Mouse (Mus musculus): ENCODE results near the gene Fam186a.

DNA sequence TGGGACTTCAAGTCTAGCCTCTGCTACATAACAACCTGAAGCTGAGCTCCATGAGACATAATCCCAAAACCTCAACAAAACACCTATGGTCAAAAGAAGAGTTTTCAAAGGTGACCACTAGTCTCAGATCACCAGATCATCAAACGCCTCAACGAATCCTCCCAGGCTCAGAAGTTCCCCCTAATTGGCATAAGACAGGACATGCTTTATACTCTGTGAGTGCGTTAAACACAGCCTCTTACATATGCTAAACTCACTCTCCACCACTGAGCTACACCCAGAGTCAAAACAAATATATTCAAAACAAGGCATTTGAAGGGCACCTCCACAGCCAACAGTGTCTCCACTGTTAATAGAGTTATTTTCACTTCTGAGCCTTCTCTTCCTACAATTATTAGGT lies 94.3 kb downstream of the Fam186a start:
- no peak for TF ChIP-seq TAL1 (IDR thresholded peaks at IDR 0.05; ENCODE audit: low read length)
- TF ChIP-seq CTCF (IDR thresholded peaks at IDR 0.05 in 2 of 3, conservative IDR thresholded peaks at IDR 0.05 in 1 of 3; ENCODE audit: control insufficient read depth in 1 of 3, insufficient read depth in 1 of 3, low read depth in 2 of 3, low read length in 3 of 3, poor library complexity in 1 of 3, severe bottlenecking in 1 of 3), result no peak
- no peak for TF ChIP-seq ZC3H11A (IDR thresholded peaks at IDR 0.05; ENCODE audit: low read depth, low read length)
- no peak for TF ChIP-seq POLR2AphosphoS2 (IDR thresholded peaks at IDR 0.05; ENCODE audit: low read length)
- TF ChIP-seq TCF12 (IDR thresholded peaks at IDR 0.05; ENCODE audit: low read depth, low read length), result no peak
- no peak for TF ChIP-seq MAX (IDR thresholded peaks at IDR 0.05; ENCODE audit: low read length)
- no peak for TF ChIP-seq GATA1 (IDR thresholded peaks at IDR 0.05; ENCODE audit: low read depth, low read length)
- no peak for TF ChIP-seq CHD2 (IDR thresholded peaks at IDR 0.05; ENCODE audit: low read length)
- no peak for TF ChIP-seq EP300 (IDR thresholded peaks at IDR 0.05; ENCODE audit: low read depth in 1 of 2, low read length in 2 of 2)
- TF ChIP-seq POLR2A (IDR thresholded peaks at IDR 0.05; ENCODE audit: control insufficient read depth in 1 of 2, insufficient read depth in 1 of 2, low read depth in 1 of 2, low read length in 2 of 2, poor library complexity in 1 of 2), result no peak

All from MEL (cell line).